Mouse (Mus musculus): ENCODE measurements at regions not wholly inside any gene's neighbourhood (a gene's known extent, or its start where the extent isn't known, plus 50 kb on each side); places are given as distances from the start of the nearest gene placed in this dataset.

DNA sequence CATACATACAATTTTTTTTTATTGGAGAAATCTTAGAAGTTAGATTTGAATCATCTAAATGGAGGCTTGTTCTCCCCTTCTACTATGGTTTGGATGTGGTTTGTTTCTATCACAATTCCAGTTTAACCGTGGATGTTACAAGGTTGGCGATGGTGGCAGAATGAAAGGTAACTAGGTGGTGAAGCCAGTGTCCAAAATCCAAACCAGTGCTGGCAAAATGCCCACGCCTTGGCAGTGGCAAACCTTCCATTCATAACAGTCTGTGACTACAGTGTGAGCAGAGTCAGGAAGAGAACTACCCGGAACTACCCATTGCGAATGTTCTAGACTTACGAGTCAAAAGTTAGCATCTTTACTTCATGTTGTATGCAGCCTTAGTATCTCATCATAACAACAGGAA lies 163.6 kb upstream of the Ccdc122 start:
- H3K4me1 ChIP-seq (replicated peaks; ENCODE audit: control insufficient read depth, insufficient read depth) = peaks cover 9% of the 10 kb centered on the region
- no peak overlapping the region for H3K9ac ChIP-seq (ENCODE audit: low read length)
- WGBS = 95% methylated on average over 6 of the region's 6 CpGs
- no peak for DNase-seq (ENCODE audit: low spot score)
- no peaks in the 10 kb centered on the region for H3K9me3 ChIP-seq (ENCODE audit: control insufficient read depth, low read length)
- H3K27me3 ChIP-seq (ENCODE audit: control insufficient read depth, insufficient read depth, low read length) = no peaks in the 10 kb centered on the region
- TF ChIP-seq CTCF (IDR thresholded peaks at IDR 0.05; ENCODE audit: low read depth) = no peak
- TF ChIP-seq EP300 (optimal IDR thresholded peaks at IDR 0.05) = no peak
- no peak overlapping the region for H3K4me3 ChIP-seq (ENCODE audit: low read depth, low read length)
- no peak for ATAC-seq (ENCODE audit: low FRiP score, low TSS enrichment)
- no peak overlapping the region for H3K4me2 ChIP-seq (replicated peaks; ENCODE audit: low read depth)
- H3K27ac ChIP-seq (replicated peaks) = no peak overlapping the region
- no peaks in the 10 kb centered on the region for H3K36me3 ChIP-seq (ENCODE audit: control insufficient read depth, insufficient read depth, low read length)

DNA sequence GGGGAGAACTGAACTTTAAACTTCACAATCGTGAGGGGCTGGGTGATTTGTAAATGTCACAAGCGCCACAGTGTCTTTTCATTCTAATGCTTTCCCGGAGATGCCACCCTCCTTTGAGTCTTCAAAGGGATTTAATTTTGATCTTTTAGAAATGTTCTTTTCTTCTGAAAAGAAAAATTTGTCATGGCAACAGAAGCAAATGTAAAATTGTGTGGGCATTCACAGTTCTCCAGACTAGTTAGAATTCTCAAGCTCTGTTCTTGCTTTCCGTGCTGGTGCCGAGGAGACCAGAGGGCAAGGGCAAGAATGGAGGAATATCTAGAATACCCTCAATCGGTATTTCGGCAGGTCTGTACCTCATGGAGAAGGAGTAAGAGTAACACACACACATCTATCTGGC lies 164.1 kb upstream of the Ccdc122 start:
- Histone ChIP-seq H3K36me3 (ENCODE audit: control insufficient read depth, insufficient read depth, low read length) (no peaks in the 10 kb centered on the region), H3K9me3 (ENCODE audit: control insufficient read depth, low read length) (no peaks in the 10 kb centered on the region), H3K4me1 (replicated peaks; ENCODE audit: control insufficient read depth, insufficient read depth) (peaks cover 9% of the 10 kb centered on the region), H3K27me3 (ENCODE audit: control insufficient read depth, insufficient read depth, low read length) (no peaks in the 10 kb centered on the region), H3K4me2 (replicated peaks; ENCODE audit: low read depth) (no peak overlapping the region), H3K27ac (replicated peaks) (no peak overlapping the region), H3K9ac (ENCODE audit: low read length) (no peak overlapping the region), H3K4me3 (ENCODE audit: low read depth, low read length) (no peak overlapping the region)
- ATAC-seq (ENCODE audit: low FRiP score, low TSS enrichment) (no peak), DNase-seq (ENCODE audit: low spot score) (no peak)
- WGBS = 91% methylated on average over 7 of the region's 7 CpGs
- TF ChIP-seq CTCF (IDR thresholded peaks at IDR 0.05; ENCODE audit: low read depth) = no peak
- no peak for TF ChIP-seq EP300 (optimal IDR thresholded peaks at IDR 0.05)

DNA sequence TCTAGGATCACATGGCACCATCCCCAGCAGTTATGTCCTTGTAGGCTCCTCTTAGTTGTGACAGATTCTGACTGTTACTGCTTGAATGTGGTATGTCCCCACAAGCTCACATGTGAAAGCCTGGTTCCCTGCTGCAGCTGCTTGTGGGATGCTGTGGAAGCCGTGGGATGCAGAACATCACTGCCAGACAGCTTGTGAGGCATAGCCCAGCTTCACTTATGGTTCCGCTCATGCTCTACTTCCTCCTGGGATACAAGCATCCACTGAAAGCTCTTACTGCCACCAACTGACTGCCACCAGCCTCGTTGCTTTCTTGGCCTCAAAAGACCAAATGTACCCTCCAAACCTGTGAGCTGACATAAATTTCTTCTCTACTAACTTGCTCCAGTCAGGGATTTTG lies 167.7 kb upstream of the Ccdc122 start:
- no peak overlapping the region for H3K9ac ChIP-seq (ENCODE audit: low read length)
- ATAC-seq (ENCODE audit: low FRiP score, low TSS enrichment) (no peak), DNase-seq (ENCODE audit: low spot score) (no peak)
- H3K27ac ChIP-seq (replicated peaks) = no peak overlapping the region
- no peak overlapping the region for H3K4me3 ChIP-seq (ENCODE audit: low read depth, low read length)
- no peaks in the 10 kb centered on the region for H3K9me3 ChIP-seq (ENCODE audit: control insufficient read depth, low read length)
- no peak overlapping the region for H3K4me2 ChIP-seq (replicated peaks; ENCODE audit: low read depth)
- 86% methylated on average over 3 of the region's 3 CpGs for WGBS
- H3K27me3 ChIP-seq (ENCODE audit: control insufficient read depth, insufficient read depth, low read length) = no peaks in the 10 kb centered on the region
- peaks cover 3% of the 10 kb centered on the region for H3K4me1 ChIP-seq (replicated peaks; ENCODE audit: control insufficient read depth, insufficient read depth)
- TF ChIP-seq CTCF (IDR thresholded peaks at IDR 0.05; ENCODE audit: low read depth) = no peak
- no peak for TF ChIP-seq EP300 (optimal IDR thresholded peaks at IDR 0.05)
- no peaks in the 10 kb centered on the region for H3K36me3 ChIP-seq (ENCODE audit: control insufficient read depth, insufficient read depth, low read length)

DNA sequence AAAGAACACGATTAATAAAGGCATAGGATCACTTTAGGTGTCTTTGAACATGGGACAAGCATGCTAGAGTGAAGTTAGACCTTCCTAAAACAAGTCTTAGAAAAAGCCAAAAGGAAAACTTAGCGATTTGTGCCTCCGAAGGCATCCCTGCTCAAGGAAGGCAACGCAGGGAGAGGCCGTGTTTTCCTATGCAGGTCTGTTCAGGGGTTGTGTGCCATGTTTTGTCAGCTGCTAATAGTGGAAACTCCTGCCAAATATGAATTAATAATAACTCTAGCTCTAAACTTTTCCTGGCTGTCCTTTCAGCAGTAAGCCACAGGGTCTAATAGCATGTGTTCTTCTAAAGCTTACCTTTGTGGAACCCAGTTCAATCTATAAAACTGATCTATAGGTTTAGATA lies 168.4 kb upstream of the Ccdc122 start:
- DNase-seq (ENCODE audit: low spot score) (no peak), ATAC-seq (ENCODE audit: low FRiP score, low TSS enrichment) (no peak)
- H3K9ac ChIP-seq (ENCODE audit: low read length) = no peak overlapping the region
- no peak overlapping the region for H3K4me2 ChIP-seq (replicated peaks; ENCODE audit: low read depth)
- no peak overlapping the region for H3K4me3 ChIP-seq (ENCODE audit: low read depth, low read length)
- H3K27ac ChIP-seq (replicated peaks) = no peak overlapping the region
- H3K4me1 ChIP-seq (replicated peaks; ENCODE audit: control insufficient read depth, insufficient read depth) = no peaks in the 10 kb centered on the region
- no peak for TF ChIP-seq CTCF (IDR thresholded peaks at IDR 0.05; ENCODE audit: low read depth)
- no peak for TF ChIP-seq EP300 (optimal IDR thresholded peaks at IDR 0.05)
- no peaks in the 10 kb centered on the region for H3K36me3 ChIP-seq (ENCODE audit: control insufficient read depth, insufficient read depth, low read length)
- H3K27me3 ChIP-seq (ENCODE audit: control insufficient read depth, insufficient read depth, low read length) = no peaks in the 10 kb centered on the region
- H3K9me3 ChIP-seq (ENCODE audit: control insufficient read depth, low read length) = no peaks in the 10 kb centered on the region
- 76% methylated on average over 5 of the region's 5 CpGs for WGBS

DNA sequence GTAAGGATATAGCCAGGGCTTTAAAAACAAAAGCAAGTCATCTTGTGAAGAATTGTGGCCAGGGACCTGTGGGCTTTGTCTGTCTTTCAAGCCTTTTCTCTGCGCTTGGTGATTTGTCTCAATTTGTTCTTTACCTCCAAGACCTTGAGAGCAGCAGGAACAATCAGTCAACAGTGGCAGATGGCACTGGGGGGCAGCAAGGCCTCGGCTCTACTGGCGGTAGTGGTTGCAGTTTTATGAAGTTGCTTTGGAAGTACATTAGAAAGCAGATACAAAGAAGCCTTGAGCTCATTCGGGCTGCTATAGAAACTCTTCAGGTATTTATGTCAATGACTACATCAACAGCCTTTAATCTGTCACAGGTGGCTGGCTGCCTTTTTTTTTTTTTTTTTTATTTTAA lies 171.9 kb upstream of the Ccdc122 start:
- no peak for ATAC-seq (ENCODE audit: low FRiP score, low TSS enrichment)
- H3K36me3 ChIP-seq (ENCODE audit: control insufficient read depth, insufficient read depth, low read length) = no peaks in the 10 kb centered on the region
- H3K27me3 ChIP-seq (ENCODE audit: control insufficient read depth, insufficient read depth, low read length) = no peaks in the 10 kb centered on the region

DNA sequence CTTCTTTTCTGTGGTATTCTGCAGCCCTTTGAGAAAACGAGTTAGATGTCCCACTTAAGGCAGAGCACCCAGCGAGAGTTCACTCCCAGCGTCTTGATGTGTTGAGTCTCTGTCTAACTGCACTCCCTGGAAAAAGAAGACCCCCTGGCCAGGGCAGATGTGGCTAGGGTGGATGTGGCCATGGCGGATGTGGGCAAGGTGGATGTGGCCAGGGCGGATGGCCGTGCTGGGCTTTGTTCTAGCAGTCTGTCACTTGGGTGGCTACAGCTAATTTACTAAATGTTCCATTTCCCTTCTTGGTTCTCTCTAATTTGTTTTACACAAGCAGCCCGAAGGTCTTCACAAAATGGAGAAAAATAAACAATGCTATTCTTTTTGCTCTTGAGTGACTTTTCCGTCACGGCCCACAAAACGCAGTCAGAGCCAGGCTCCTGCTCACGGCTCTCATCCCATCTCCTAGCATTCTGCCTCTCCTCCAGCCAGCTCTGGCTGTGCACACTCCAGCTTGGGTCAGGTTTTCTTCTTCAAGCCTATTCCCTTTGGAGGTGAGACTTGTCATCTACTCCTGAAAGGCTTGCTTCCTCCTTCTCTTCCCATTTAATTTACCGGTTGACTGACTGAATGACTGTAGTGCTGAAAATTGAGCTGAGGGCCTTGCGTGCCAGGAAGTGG lies 173.4 kb upstream of the Ccdc122 start:
- no peak overlapping the region for H3K4me2 ChIP-seq (replicated peaks; ENCODE audit: low read depth)
- H3K4me3 ChIP-seq (ENCODE audit: low read depth, low read length) = no peak overlapping the region
- no peak for TF ChIP-seq CTCF (IDR thresholded peaks at IDR 0.05; ENCODE audit: low read depth)
- no peak for TF ChIP-seq EP300 (optimal IDR thresholded peaks at IDR 0.05)
- H3K4me1 ChIP-seq (replicated peaks; ENCODE audit: control insufficient read depth, insufficient read depth) = no peaks in the 10 kb centered on the region
- H3K27ac ChIP-seq (replicated peaks) = no peak overlapping the region
- ATAC-seq (ENCODE audit: low FRiP score, low TSS enrichment) (no peak), DNase-seq (ENCODE audit: low spot score) (no peak)
- H3K9ac ChIP-seq (ENCODE audit: low read length) = no peak overlapping the region
- WGBS = 85% methylated on average over 13 of the region's 13 CpGs
- H3K27me3 ChIP-seq (ENCODE audit: control insufficient read depth, insufficient read depth, low read length) = no peaks in the 10 kb centered on the region
- H3K9me3 ChIP-seq (ENCODE audit: control insufficient read depth, low read length) = no peaks in the 10 kb centered on the region
- no peaks in the 10 kb centered on the region for H3K36me3 ChIP-seq (ENCODE audit: control insufficient read depth, insufficient read depth, low read length)

More for the DNA sequence above, 171.9 kb upstream of the Ccdc122 start:
- Histone ChIP-seq H3K9me3 (ENCODE audit: control insufficient read depth, low read length) (no peaks in the 10 kb centered on the region), H3K27ac (replicated peaks) (no peak overlapping the region), H3K4me2 (replicated peaks; ENCODE audit: low read depth) (no peak overlapping the region), H3K4me1 (replicated peaks; ENCODE audit: control insufficient read depth, insufficient read depth) (no peaks in the 10 kb centered on the region), H3K4me3 (ENCODE audit: low read depth, low read length) (no peak overlapping the region), H3K9ac (ENCODE audit: low read length) (no peak overlapping the region)
- DNase-seq (ENCODE audit: low spot score) = no peak
- no peak for TF ChIP-seq EP300 (optimal IDR thresholded peaks at IDR 0.05)
- no peak for TF ChIP-seq CTCF (IDR thresholded peaks at IDR 0.05; ENCODE audit: low read depth)
- WGBS = 71% methylated on average over 4 of the region's 4 CpGs

All from stomach, postnatal 0 days (tissue).